ENCODE assay signal across 23 mouse cellular contexts in genomic region chr12:117254356-117254755, GRCm38 (mm10).
DNase-seq lines count a peak whose midpoint lies in the region; ATAC-seq and TF ChIP-seq lines count a peak whose summit lies in the region.
"Had no signal": no experiment of that assay in that cellular context is flagged by ENCODE, and none has a peak within 500 bp of the region (broad histone marks: within the 10 kb centered on the region; RNA-seq: fewer than 3 reads in every experiment).

No protein-coding gene starts in this region.

- H3K4me1 ChIP-seq in forebrain, embryonic 12.5 days = peaks cover 96% of the 10 kb centered on the region
- peaks cover 40% of the 10 kb centered on the region for H3K4me1 ChIP-seq in forebrain, embryonic 16.5 days (replicated peaks; ENCODE audit: control insufficient read depth, insufficient read depth, low read length)
- peaks cover 63% of the 10 kb centered on the region for H3K4me1 ChIP-seq in hindbrain, embryonic 13.5 days (replicated peaks)
- peaks cover 16% of the 10 kb centered on the region for H3K4me1 ChIP-seq in hindbrain, postnatal 0 days (ENCODE audit: insufficient read depth, low read length)
- peaks cover 99% of the 10 kb centered on the region for H3K4me1 ChIP-seq in midbrain, embryonic 10.5 days
- H3K4me1 ChIP-seq in midbrain, embryonic 16.5 days (ENCODE audit: control insufficient read depth, insufficient read depth, low read length) = peaks cover 60% of the 10 kb centered on the region
- H3K4me1 ChIP-seq in limb, embryonic 10.5 days = peaks cover 58% of the 10 kb centered on the region
- H3K4me1 ChIP-seq: intestine, embryonic 15.5 days had no signal

- WGBS in forebrain, embryonic 12.5 days = 81% methylated on average over 9 of the region's 9 CpGs
- whole genome bisulfite sequencing in forebrain, embryonic 16.5 days = 63% methylated on average over 9 of the region's 9 CpGs
- WGBS in hindbrain, embryonic 13.5 days = 84% methylated on average over 9 of the region's 9 CpGs
- 73% methylated on average over 9 of the region's 9 CpGs for WGBS in hindbrain, postnatal 0 days
- WGBS in midbrain, embryonic 10.5 days = 82% methylated on average over 9 of the region's 9 CpGs
- 64% methylated on average over 9 of the region's 9 CpGs for WGBS in midbrain, embryonic 16.5 days
- WGBS in limb, embryonic 10.5 days = 77% methylated on average over 9 of the region's 9 CpGs

- H3K36me3 ChIP-seq in forebrain, embryonic 12.5 days (replicated peaks) = peaks cover 31% of the 10 kb centered on the region
- no peaks in the 10 kb centered on the region for H3K36me3 ChIP-seq in forebrain, embryonic 16.5 days (ENCODE audit: control insufficient read depth, insufficient read depth)
- peaks cover 29% of the 10 kb centered on the region for H3K36me3 ChIP-seq in hindbrain, embryonic 13.5 days
- no peaks in the 10 kb centered on the region for H3K36me3 ChIP-seq in hindbrain, postnatal 0 days (ENCODE audit: insufficient read depth, low read length)
- H3K36me3 ChIP-seq in midbrain, embryonic 10.5 days = peaks cover 70% of the 10 kb centered on the region
- H3K36me3 ChIP-seq in midbrain, embryonic 16.5 days (ENCODE audit: control insufficient read depth, insufficient read depth, low read length) = peaks cover 6% of the 10 kb centered on the region; the same call in 1 of the 2 replicates
- H3K36me3 ChIP-seq in limb, embryonic 10.5 days = no peaks in the 10 kb centered on the region
- H3K36me3 ChIP-seq: heart, embryonic 10.5 days; intestine, embryonic 15.5 days; limb, embryonic 12.5 days had no signal

- no peak for ATAC-seq in forebrain, embryonic 12.5 days (ENCODE audit: low FRiP score)
- no peak for ATAC-seq in forebrain, embryonic 16.5 days
- no peak for ATAC-seq in hindbrain, embryonic 13.5 days (ENCODE audit: low FRiP score)
- no peak for ATAC-seq in hindbrain, postnatal 0 days
- ATAC-seq in midbrain, embryonic 16.5 days = no peak
- ATAC-seq: intestine, embryonic 15.5 days; liver, postnatal 0 days; lung, postnatal 0 days had no signal

- H3K27ac ChIP-seq in forebrain, embryonic 12.5 days = peak overlapping the region; percentile 84
- no peak overlapping the region for H3K27ac ChIP-seq in forebrain, embryonic 16.5 days (ENCODE audit: low read length)
- 0 out of 2 replicates have a peak overlapping the region, but pooled peaks have one; percentile 64 for H3K27ac ChIP-seq in hindbrain, embryonic 13.5 days
- H3K27ac ChIP-seq in hindbrain, postnatal 0 days = no peak overlapping the region
- H3K27ac ChIP-seq in midbrain, embryonic 10.5 days (replicated peaks) = peak overlapping the region; percentile 97
- H3K27ac ChIP-seq in midbrain, embryonic 16.5 days (ENCODE audit: low read length) = peak overlapping the region; percentile 75
- H3K27ac ChIP-seq in limb, embryonic 10.5 days = no peak overlapping the region
- H3K27ac ChIP-seq: heart, embryonic 10.5 days; intestine, embryonic 15.5 days; limb, embryonic 12.5 days had no signal

- no peaks in the 10 kb centered on the region for H3K9me3 ChIP-seq in forebrain, embryonic 12.5 days
- no peaks in the 10 kb centered on the region for H3K9me3 ChIP-seq in forebrain, embryonic 16.5 days (ENCODE audit: control insufficient read depth, low read length)
- no peaks in the 10 kb centered on the region for H3K9me3 ChIP-seq in hindbrain, embryonic 13.5 days
- no peaks in the 10 kb centered on the region for H3K9me3 ChIP-seq in hindbrain, postnatal 0 days (ENCODE audit: low read length)
- H3K9me3 ChIP-seq in midbrain, embryonic 10.5 days (replicated peaks) = no peaks in the 10 kb centered on the region
- no peaks in the 10 kb centered on the region for H3K9me3 ChIP-seq in midbrain, embryonic 16.5 days (replicated peaks; ENCODE audit: control insufficient read depth, low read length, poor library complexity, severe bottlenecking)
- H3K9me3 ChIP-seq in limb, embryonic 10.5 days (replicated peaks) = no peaks in the 10 kb centered on the region
- H3K9me3 ChIP-seq: heart, embryonic 10.5 days; intestine, embryonic 15.5 days; limb, embryonic 12.5 days had no signal

- no peak overlapping the region for H3K9ac ChIP-seq in forebrain, embryonic 12.5 days
- H3K9ac ChIP-seq in forebrain, embryonic 16.5 days (replicated peaks; ENCODE audit: low read depth, low read length) = no peak overlapping the region
- no peak overlapping the region for H3K9ac ChIP-seq in hindbrain, embryonic 13.5 days
- H3K9ac ChIP-seq in hindbrain, postnatal 0 days (replicated peaks; ENCODE audit: low read length) = no peak overlapping the region
- H3K9ac ChIP-seq in midbrain, embryonic 16.5 days (ENCODE audit: low read depth, low read length) = no peak overlapping the region
- H3K9ac ChIP-seq: intestine, embryonic 15.5 days; limb, embryonic 12.5 days; liver, postnatal 0 days had no signal

- DNase-seq in hindbrain, postnatal 0 days (ENCODE audit: low spot score) = no peak
- DNase-seq in midbrain, embryonic 10.5 days (ENCODE audit: low spot score) = no peak
- no peak for DNase-seq in limb, embryonic 10.5 days (ENCODE audit: low spot score)
- DNase-seq in layer of hippocampus, adult 11-12 months (ENCODE audit: low spot score) = no peak
- DNase-seq: adrenal gland, postnatal 10 days; cerebellum, adult 9-10 months; gastrocnemius, postnatal 10 days; heart, postnatal 4 days; kidney, adult 8-10 months; kidney, postnatal 10 days; layer of hippocampus, postnatal 36 days; liver, postnatal 0 days; right cerebral cortex, postnatal 25 days; thymus, postnatal 25 days had no signal

- 0 out of 2 replicates have a peak, but pooled peaks cover 3% of the 10 kb centered on the region for H3K27me3 ChIP-seq in forebrain, embryonic 12.5 days
- no peaks in the 10 kb centered on the region for H3K27me3 ChIP-seq in forebrain, embryonic 16.5 days (replicated peaks; ENCODE audit: control insufficient read depth, insufficient read depth, low read length)
- peaks cover 2% of the 10 kb centered on the region; the same call in 1 of the 2 replicates for H3K27me3 ChIP-seq in hindbrain, embryonic 13.5 days
- H3K27me3 ChIP-seq in hindbrain, postnatal 0 days (ENCODE audit: insufficient read depth, low read length) = no peaks in the 10 kb centered on the region
- H3K27me3 ChIP-seq in midbrain, embryonic 10.5 days (ENCODE audit: low read depth, poor library complexity, severe bottlenecking) = no peaks in the 10 kb centered on the region
- no peaks in the 10 kb centered on the region for H3K27me3 ChIP-seq in midbrain, embryonic 16.5 days (ENCODE audit: control insufficient read depth, insufficient read depth, low read depth, low read length)
- peaks cover 19% of the 10 kb centered on the region for H3K27me3 ChIP-seq in limb, embryonic 10.5 days (ENCODE audit: low read depth, poor library complexity, severe bottlenecking)
- H3K27me3 ChIP-seq: intestine, embryonic 15.5 days; limb, embryonic 12.5 days had no signal

- no peak for TF ChIP-seq CTCF in hindbrain, postnatal 0 days (IDR thresholded peaks at IDR 0.05; ENCODE audit: low read depth)

- H3K4me2 ChIP-seq in forebrain, embryonic 12.5 days = no peak overlapping the region
- no peak overlapping the region for H3K4me2 ChIP-seq in forebrain, embryonic 16.5 days (ENCODE audit: low read length)
- H3K4me2 ChIP-seq in hindbrain, embryonic 13.5 days = no peak overlapping the region
- H3K4me2 ChIP-seq in hindbrain, postnatal 0 days (ENCODE audit: low read depth, low read length) = no peak overlapping the region
- no peak overlapping the region for H3K4me2 ChIP-seq in midbrain, embryonic 16.5 days (ENCODE audit: low read length)
- H3K4me2 ChIP-seq: intestine, embryonic 15.5 days; limb, embryonic 12.5 days; liver, embryonic 11.5 days had no signal

- H3K4me3 ChIP-seq in forebrain, embryonic 12.5 days (replicated peaks) = no peak overlapping the region
- H3K4me3 ChIP-seq in forebrain, embryonic 16.5 days (replicated peaks; ENCODE audit: low read length) = no peak overlapping the region
- H3K4me3 ChIP-seq in hindbrain, embryonic 13.5 days = no peak overlapping the region
- H3K4me3 ChIP-seq in hindbrain, postnatal 0 days (ENCODE audit: low read length) = no peak overlapping the region
- no peak overlapping the region for H3K4me3 ChIP-seq in midbrain, embryonic 10.5 days
- H3K4me3 ChIP-seq in midbrain, embryonic 16.5 days (ENCODE audit: low read depth, low read length) = no peak overlapping the region
- H3K4me3 ChIP-seq in limb, embryonic 10.5 days = no peak overlapping the region
- H3K4me3 ChIP-seq: heart, embryonic 10.5 days; intestine, embryonic 15.5 days; limb, embryonic 12.5 days had no signal

Comparison
In these comparisons a context has a peak if more than half of its experiments do, and no peak if none do; other contexts are left out.
1. H3K27ac ChIP-seq: peak in forebrain, embryonic 12.5 days (single experiment), hindbrain, embryonic 13.5 days (single experiment), midbrain, embryonic 10.5 days (single experiment) and midbrain, embryonic 16.5 days (single experiment); none in forebrain, embryonic 16.5 days (single experiment), hindbrain, postnatal 0 days (single experiment) and limb, embryonic 10.5 days (single experiment).